Mouse (Mus musculus): ENCODE data around the gene Zfand3.
A peak's percentile ranks its signal among the peaks of the same experiment; 100 is the strongest.

Gene Zfand3

GRCm38 (mm10) chr17:29998566-29999295 lies 5.8 kb upstream of the Zfand3 start:
- no peak for DNase-seq

DNA sequence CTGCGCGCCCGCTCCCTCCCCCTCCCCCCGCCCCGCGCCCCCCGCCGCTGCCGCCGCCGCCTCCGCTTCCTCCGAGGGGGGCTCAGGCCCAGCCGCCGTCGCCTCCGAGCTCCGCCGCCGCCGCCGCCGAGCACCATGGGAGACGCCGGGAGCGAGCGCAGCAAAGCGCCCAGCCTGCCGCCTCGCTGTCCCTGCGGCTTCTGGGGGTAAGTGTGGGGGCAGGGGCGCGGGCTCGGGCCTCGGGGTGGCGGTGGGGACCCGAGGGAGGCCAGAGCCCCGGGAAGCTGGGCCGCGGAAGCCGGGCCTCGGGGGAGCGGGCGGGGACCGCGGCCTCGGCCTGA lies 540 bp downstream of the Zfand3 start:
- DNase-seq: no peak

DNA sequence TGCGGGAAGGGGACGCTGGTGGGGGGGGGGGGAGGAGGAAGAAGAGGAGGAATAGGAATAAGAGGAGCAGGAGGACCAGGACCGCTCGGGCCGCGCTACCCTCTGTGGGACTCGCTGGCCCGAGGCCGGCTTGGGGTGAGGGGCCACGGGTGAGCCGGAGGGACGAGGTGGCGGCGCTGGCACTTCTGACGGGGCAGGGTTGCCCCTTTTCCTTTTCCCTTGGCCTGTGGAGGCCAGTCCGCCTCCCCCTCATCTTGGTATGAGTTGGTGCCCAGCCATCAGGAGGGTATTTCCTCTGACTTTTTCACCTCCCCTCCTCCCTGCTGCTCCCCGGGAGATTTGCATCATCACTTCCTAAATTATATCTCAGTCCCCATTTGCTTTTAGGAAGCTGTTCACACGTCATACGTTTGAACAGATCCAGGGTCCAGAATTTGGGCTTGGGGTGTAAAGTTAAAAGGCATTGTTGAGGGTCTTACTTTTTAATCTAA lies 963 bp downstream of the Zfand3 start:
- DNase-seq: no peak

DNA sequence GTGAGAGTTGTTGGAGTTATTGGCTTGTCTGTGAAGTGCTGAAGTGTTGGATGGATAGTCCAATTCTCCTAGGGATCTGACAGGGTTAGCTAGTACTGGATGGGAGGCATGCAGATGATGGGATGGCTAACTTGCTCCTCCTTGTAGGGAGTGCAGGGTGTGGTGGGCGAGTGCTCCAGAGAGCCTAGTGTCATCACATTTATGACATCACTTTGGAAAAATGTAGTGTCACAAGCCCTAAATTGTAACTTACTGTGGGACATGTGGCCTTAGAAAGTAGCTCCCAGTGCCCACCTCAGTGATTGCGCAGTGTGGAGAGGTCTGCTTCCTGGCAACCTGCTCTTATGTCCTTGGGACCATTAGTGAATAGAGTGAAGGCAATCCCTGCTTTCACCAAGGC lies 2.3 kb downstream of the Zfand3 start:
- DNase-seq: no peak

GRCm38 (mm10) chr17:30007883-30008282 lies 3.4 kb downstream of the Zfand3 start:
- no peak for DNase-seq

GRCm38 (mm10) chr17:30008392-30008791 lies 3.9 kb downstream of the Zfand3 start:
- no peak for DNase-seq

DNA sequence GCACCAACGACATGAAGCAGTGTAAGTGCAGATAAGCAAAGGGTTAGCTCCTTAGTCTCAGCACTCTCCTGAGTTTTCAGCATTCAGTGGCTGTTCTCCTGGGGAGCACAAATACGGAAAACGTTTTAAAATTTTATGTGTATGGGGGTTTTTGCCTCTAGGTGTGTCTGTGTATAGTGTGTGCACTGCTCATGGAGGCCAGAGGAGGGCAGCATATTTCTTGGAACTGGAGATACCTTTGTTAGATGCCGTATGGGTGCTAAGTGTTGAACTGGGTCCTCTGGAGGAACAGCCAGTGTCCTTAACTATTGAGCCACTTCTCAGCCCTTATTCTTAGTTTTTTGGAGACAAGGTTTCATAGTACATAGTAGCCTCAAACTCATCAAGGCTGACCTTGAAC lies 10.1 kb downstream of the Zfand3 start:
- DNase-seq: no peak

- no peak for DNase-seq
Observed at GRCm38 (mm10) chr17:30018927-30019610, 14.5 kb downstream of the Zfand3 start.

DNA sequence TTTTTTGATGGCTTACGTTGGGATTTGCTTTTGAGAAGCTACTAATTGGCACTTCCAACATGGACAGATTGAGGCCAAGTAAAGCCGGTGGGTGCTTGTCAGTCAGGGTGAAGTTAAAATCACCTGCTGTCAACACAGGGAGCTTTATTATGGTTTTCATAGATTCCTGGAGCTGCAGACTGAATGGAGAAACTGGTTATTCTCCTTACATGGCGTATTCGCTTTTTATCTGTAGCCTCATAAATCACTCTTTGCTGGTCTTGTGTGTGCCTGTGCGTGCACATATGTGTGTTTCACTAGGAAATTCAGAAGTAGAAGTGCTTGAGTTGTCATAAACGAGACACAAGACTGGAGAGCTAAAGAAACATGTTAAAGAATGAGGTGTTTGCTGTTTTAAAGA lies 15.4 kb downstream of the Zfand3 start:
- DNase-seq: no peak

DNA sequence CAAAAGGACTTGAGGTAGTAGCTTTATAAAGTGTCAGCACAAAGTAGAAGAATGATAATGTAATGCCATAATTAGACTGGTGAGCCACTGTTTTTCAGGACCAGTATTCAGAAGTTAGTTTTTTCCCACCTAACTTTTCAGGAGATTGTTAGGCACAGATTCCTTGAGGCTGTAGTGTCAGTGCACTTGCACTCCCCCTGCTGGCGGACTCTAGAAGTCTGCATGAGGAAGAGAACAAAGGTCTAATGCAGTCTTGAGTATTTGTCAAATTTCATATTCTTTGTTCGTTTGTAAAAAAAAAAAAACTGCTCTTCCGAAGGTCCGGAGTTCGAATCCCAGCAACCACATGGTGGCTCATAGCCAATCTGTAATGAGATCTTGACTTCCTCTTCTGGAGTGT lies 20.1 kb downstream of the Zfand3 start:
- peak; percentile 56 for DNase-seq

DNA sequence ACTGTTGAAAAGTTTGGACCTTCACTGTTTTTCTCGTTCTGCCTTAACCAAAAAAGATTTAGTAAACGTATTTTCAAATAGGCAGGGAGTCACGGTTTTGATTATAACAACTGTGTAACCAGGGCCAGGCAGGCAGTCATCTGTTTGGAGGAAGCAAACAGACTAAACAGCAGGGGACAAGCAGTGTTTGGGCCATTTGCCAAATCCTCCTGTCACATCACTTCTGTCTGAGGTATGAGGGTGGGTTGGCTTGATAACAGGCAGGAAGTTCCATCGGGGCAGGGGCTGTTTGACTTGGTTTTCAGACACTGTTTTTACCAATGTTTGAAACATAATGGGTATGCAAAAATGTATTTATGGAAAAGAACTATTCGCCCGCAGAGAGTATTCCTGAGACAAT lies 22.1 kb downstream of the Zfand3 start:
- DNase-seq: no peak

GRCm38 (mm10) chr17:30027343-30028029 lies 23.0 kb downstream of the Zfand3 start:
- no peak for DNase-seq

DNA sequence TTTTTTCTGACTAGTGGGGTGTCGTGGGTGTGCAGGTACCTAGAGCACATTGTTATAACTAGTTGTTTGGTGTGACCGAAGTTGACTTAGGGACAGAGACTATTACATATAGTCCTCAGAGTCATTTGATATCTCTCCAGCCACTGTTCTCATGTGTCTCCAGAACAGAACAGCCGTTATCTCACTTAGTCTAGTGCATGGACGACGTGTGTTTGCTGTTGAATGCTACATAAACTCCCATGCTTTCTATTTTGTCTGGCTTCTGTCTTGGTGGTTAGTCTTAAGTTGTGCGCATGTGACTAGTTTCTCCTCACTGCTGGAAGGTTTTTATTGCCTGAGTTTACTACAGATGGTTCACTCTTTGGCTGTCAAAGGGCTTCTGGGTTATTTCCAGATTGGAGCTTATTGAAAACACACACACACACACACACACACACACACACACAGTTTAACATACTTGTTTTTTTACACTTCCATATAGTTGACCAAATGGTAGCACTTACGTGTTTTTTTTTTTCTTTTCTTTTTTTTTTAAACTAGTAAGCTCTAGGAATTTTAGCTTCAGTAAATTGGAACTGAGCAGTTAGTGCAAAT lies 25.2 kb downstream of the Zfand3 start:
- DNase-seq: no peak

DNA sequence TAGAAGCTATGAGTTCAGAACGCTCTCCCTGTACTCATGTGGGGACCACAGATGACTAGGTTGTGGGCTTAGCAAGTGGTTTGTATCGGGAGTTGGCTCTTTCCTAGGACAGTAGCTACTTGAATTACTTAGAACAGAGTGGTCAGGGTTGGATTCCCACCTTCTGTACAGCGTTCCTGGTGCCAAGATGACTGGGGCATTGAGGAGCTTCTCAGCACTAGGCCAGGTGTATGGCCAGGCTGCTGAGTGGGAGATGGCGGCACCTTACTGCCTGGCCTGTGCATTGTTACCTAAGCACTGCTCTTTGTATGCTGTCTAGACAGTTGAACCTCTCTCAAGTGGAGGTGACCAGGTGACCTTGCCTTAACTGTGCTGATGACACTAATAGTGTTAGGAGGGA lies 28.3 kb downstream of the Zfand3 start:
- no peak for DNase-seq

DNA sequence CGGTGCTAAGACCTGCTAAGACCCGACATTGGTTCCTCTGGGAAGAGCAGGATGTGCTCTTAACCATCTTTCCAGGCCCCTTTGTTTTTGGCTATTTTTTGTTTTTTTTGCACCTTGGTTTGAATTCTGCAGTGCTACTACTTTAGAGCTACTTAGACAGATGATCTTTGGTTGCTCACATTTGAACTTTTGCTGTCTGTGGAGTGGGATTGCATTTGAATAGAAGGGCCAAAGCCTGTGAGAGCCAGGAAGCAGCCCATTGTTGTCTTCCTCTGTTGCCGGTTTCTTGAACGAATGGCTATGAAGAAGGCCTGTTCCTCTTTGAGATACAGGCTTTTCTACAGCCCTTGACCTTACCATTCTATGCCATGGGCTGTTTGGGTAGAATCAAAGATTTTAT lies 29.5 kb downstream of the Zfand3 start:
- no peak for DNase-seq

GRCm38 (mm10) chr17:30035216-30036005 lies 30.9 kb downstream of the Zfand3 start:
- DNase-seq: no peak

- no peak for DNase-seq
Observed at GRCm38 (mm10) chr17:30043163-30043822, 38.8 kb downstream of the Zfand3 start.

DNA sequence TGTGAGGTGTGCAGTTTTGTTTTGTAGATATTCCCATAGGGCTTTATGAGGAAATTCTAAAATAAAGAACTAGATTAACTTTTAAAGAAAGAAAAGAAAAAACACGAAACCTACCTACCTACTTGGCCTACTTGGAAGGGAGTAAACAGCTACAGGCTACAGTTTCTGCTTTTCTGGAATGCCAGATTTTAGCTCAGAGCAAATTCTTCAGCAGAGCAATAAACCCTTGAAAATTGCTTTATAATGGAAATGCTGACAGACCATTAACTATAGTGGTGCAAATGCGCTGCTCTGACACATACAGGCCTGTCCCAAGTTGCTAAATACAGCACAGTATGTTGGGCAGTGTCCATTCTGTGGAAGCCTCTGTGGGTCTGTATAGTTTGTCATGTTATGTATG lies 40.6 kb downstream of the Zfand3 start:
- DNase-seq: no peak

DNA sequence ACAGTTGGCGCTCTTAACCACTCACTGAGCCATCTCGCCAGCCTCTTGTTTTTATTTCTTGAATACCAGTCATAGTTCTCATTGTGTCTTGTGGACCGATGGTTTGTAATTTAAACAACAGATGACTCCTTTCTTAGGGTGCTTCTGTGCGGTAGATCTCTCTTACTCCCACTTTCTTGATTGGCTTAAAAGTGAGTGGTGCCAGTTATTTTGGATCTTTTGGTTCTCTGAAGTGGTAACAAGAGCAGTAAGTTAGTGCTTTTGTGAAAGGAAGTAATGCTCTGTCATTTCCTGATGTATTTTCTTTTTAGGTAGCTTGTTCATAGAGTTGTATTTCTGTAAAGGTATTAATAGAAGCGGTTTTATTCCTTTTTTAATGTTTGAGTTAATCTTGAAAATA lies 42.1 kb downstream of the Zfand3 start:
- no peak for DNase-seq

DNA sequence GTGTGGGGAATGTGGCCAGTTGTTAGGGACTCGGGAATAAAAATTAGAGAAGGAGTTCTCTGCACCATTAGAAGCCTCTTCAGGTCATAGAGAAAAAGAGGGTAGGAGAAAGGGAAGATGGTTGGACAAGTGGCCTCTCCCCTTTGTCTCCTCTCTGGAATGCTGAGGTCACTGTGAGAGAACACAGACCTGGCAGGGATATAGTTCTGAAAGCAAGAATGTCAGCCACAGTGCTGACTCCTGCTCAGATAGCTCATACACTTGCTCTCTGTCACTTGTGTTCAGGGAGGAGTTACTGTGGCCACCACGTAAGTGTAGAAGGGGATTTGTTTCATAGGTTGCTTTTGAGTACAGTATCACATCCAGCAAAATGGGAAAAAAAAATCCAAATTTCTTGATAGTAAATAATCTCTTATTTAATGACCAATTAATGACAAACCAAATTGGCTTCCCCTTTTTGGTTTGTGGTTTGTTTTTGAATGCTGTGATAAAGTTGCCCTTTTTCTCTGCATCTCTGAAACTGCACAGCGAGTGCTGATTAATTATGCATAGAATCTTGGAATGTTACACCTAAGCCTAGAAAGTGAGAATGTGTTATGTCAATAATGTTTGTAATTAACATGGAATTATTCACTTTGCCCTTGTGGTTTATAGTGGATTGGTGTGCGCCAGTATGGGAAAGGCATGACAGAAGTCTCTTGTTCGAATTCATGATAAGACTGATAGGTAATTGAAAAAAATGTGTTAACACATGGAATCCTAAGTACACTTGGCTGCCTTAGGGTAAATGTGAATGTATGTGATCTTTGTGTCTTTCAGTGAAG lies 47.2 kb downstream of the Zfand3 start:
- DNase-seq: no peak

DNA sequence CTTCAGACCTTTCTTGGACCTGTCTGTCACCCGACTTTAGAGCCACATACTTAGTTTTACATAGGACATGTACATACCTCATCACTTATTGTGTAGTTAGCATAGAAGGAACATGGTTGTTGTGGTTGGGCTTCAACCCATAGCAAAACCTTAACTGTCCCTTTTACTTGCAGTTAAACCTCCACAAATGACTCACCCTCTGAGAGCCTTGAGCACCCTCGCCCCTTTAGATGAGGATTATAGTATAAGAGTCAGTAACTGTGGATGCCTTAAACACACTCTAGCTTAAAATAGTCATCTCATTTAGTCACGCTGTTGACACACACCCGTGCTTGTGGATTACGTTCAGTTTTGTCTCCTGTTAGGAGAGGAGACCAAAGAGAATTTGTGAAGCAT lies 47.8 kb downstream of the Zfand3 start:
- no peak for DNase-seq
